Mouse (Mus musculus) cerebellum, postnatal 4 days (tissue): Measurements from ENCODE around the gene Vmn2r59.
"Not testable (repeated sequence)": the region's sequence is repeated elsewhere in the genome, so short reads cannot be mapped to it uniquely, and the experiment has no call there.

Source experiments
- DNase-seq, 2 experiments: peaks; one replicate each; pipeline ENCODE4 v3.0.0; 2022; ENCODE audit warnings: low spot score in 2 of 2, mixed read lengths in 1 of 2

The Vmn2r59 gene

DNA sequence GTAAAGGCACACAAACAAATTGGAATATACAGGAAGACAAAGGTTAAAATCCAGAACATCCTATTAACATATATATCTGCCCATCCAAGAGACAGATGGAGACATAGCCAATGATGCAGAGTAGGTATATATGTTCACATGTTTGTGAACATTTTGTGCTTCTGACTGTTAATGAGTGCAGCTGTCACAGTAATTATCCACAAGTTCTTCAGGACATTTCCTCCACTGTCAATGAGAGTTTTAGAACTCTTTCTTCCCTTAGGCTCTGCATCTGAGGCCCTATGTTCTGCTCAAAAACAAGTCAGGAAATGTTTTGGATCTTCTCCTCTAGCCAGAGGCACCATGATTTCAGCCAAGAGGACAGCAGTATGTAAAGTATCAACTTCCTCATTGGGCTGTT lies at the start of gene Vmn2r59:
Gene Vmn2r59 (minus strand): TSS at position 101 of the 400 bp plus-strand sequence.
- DNase-seq: no peak

DNA sequence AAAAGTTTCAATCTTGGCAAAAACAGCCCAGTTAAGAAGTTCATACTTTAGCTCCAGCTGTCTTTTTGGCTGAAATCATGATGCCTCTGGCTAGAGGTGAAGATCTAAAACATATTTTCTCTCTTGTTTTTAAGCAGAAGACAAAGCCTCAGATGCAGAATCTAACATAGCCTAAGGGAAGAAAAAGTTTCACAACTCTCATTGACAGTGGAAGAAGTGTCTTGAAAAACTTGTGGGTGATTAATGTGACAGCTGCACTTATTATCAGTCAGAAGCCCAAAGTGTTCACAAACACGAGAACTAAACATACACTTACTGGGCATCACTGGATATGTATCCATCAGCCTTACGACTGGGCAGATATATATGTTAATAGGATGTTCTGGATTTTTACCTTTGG lies 48.6 kb upstream of the Vmn2r59 start, which contains the start of gene Vmn2r60:
Gene Vmn2r60 (plus strand): TSS at position 301 of the 400 bp plus-strand sequence.
- DNase-seq: no peak

DNA sequence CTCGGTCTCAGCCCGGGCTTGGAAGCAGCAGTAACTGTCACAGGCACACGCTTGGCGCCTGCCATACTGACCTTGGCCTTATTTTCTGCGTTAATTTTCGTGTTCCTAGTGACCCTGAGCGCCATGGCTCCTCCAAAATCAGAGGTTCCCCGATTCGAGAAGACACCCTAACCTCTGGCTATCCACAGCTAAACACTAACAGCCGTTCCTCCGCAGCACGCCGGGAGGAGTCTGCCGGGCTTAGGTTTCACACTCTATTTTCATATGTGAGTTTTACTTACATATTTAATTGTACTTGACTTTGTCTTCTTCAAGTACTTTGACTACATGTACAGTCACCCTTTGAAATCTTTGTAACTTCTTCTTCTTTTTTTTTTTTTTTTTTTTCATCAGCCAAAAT lies 48.2 kb upstream of the Vmn2r59 start:
- DNase-seq: not testable (repeated sequence)
